Mouse (Mus musculus): ENCODE results near the gene Snx12. TPM values are rescaled to one million over a fixed set of nuclear protein-coding genes. Genes with fewer than 3 reads are reported as not detected.

The Snx12 gene
- 47.9 and 49.5 TPM in 2 replicates for polyA plus RNA-seq (2015; fragmentation: Nextera tagmentation; extraction: Ambion mirVana)

DNA sequence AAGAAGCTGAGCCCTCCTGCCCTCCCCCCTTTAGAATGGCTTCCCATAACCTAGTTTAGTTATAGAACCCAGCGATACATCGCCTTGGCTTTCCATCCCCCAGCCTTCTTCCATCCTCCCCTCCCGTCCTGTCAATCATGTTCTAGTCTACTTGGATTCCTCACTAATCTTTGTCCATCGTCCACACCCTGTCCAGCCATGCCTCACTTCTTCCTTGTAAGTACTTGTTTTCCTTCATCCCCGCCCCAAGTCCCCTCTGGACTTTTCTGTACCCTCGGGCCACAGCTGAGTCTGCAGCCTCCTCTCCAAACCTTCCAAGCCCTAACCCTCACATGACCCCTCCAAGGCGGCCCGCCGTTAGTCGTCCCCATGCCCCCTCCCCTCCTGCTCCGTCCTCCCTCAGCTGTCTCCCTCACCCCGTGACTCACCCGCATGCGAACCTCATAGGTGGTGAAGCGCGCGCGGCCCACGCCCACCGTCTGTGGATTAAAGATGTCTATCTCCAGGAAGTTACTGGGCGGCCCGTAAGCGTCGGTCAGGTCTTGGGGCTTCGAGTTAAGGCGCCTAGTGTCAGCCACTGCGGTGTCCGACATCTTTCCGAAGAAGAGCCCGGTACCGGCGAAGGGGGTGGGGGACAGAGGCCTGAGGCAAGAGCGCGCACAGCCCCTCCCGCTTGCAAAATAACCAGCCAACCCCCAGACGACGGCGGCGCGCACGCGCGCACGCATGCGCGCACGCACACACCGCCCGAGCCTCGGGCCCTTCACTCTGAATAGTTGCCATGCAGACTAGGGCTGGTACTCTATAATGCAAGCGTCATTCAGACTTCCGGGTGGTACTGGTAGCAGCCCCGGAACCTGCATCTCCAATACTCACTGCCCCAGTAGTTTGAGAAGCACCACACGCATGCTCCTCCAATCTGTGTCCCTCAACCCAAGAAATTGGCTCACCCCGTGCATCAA, at the start of gene Snx12:
Snx12 (minus strand) TSS at position 730 of the 962 bp plus-strand sequence.
- Histone ChIP-seq H3K36me3 (ENCODE audit: control insufficient read depth, insufficient read depth, low read length) (no peaks in the 10 kb centered on the region), H3K4me2 (ENCODE audit: low read length) (peak within 1 kb of the TSS; percentile 65), H3K9me3 (replicated peaks; ENCODE audit: control insufficient read depth, low read length, poor library complexity, severe bottlenecking) (no peaks in the 10 kb centered on the region), H3K27me3 (ENCODE audit: control insufficient read depth, insufficient read depth, low read depth, low read length) (no peaks in the 10 kb centered on the region), H3K4me3 (ENCODE audit: low read depth, low read length) (peak within 1 kb of the TSS; percentile 57), H3K4me1 (ENCODE audit: control insufficient read depth, insufficient read depth, low read length) (peaks cover 5% of the 10 kb centered on the region), H3K27ac (ENCODE audit: low read length) (peak within 1 kb of the TSS; percentile 83), H3K9ac (ENCODE audit: low read depth, low read length) (peak within 1 kb of the TSS; percentile 65)
- ATAC-seq = peak; percentile 98
- 16% methylated on average over 51 of the region's 55 CpGs for WGBS

DNA sequence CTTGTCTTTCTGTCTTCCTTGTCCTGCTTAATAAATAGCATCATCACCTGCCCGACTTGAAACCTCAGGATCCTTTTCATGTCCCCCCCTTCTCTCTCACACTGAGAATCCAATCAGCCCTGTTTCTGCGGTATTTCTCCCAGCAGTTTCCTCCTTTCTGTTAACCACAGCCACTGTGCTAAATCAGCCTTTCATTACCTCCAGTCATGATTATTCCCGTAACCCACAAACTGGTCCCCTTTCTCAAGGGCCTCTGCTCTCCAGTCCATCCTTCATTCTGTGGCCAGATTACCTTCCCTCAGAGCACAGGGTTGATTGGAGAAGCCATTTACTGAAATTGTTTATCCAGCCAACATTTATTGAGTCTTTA, 46.4 kb upstream of the Snx12 start, which contains the start of gene Gm20489:
Gm20489 (minus strand) TSS at position 269 of the 370 bp plus-strand sequence.
- Histone ChIP-seq H3K4me2 (ENCODE audit: low read length) (no peak within 1 kb of the TSS), H3K27ac (ENCODE audit: low read length) (no peak within 1 kb of the TSS), H3K4me3 (ENCODE audit: low read depth, low read length) (no peak within 1 kb of the TSS), H3K9me3 (replicated peaks; ENCODE audit: control insufficient read depth, low read length, poor library complexity, severe bottlenecking) (no peaks in the 10 kb centered on the region), H3K9ac (ENCODE audit: low read depth, low read length) (no peak within 1 kb of the TSS), H3K36me3 (ENCODE audit: control insufficient read depth, insufficient read depth, low read length) (no peaks in the 10 kb centered on the region), H3K4me1 (ENCODE audit: control insufficient read depth, insufficient read depth, low read length) (no peaks in the 10 kb centered on the region), H3K27me3 (ENCODE audit: control insufficient read depth, insufficient read depth, low read depth, low read length) (no peaks in the 10 kb centered on the region)
- 61% methylated on average over 3 of the region's 3 CpGs for WGBS
- no peak for ATAC-seq

DNA sequence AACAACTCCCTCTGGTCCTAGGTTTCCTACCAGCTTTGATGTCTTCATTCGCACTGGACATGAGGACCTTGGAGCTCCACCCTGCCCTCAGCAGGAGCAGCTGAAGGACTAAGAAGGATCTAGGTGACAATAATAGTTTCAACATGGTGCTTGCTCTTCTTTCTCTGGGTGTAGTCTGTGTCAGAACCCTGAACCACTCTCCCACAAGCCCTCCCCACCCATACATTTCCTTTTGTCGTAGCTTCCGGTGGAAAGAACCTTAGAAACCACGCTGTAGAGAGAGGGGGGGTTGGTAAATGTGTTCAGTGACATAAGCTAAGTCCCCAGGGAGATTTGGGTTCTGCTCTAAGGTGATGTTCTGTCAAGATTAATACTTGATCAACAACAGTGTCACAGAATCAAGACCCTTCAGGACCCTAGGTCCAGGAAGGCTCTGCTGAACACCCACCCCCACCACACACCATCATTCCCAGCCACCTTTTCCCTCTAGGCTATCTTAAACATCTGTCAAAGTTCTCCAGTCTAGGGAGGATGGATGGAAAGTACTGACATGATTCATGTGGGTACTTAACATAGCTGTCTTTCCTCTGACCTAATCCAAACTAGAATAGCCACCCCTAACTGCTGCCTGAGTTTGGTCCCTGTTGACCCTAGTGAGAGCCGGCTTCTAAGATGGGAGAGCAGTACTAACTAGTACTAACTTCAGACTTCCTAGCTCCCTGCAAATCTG, 45.8 kb upstream of the Snx12 start, which contains the start of gene Il2rg:
Il2rg (minus strand) TSS at position 231 of the 730 bp plus-strand sequence.
- Histone ChIP-seq H3K4me2 (ENCODE audit: low read length) (no peak within 1 kb of the TSS), H3K9ac (ENCODE audit: low read depth, low read length) (no peak within 1 kb of the TSS), H3K36me3 (ENCODE audit: control insufficient read depth, insufficient read depth, low read length) (no peaks in the 10 kb centered on the region)

DNA sequence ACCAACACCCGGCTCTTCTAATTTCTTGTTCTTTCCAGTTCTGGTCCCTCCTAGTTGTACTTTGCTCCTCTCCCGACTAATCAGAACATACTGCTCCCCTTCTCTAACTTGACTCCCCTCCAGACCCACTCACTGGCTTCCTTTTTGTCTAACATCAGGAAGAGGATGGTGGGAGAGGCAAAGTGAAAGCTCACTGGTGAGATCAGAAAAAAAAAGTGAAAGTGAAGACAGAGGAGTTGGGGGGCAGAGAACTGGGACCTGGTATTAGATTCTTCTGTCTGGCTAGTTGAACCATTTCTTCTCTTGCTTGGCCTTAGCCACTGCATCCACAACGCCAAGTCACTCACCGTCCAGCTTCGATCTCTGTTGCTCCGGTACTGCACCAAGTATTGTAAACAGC, 44.3 kb upstream of the Snx12 start:
- ATAC-seq = no peak
- 94% methylated on average over 6 of the region's 6 CpGs for WGBS
- no peak overlapping the region for H3K9ac ChIP-seq (ENCODE audit: low read depth, low read length)
- H3K9me3 ChIP-seq (replicated peaks; ENCODE audit: control insufficient read depth, low read length, poor library complexity, severe bottlenecking) = no peaks in the 10 kb centered on the region
- H3K4me2 ChIP-seq (ENCODE audit: low read length) = no peak overlapping the region
- no peak overlapping the region for H3K27ac ChIP-seq (ENCODE audit: low read length)
- H3K27me3 ChIP-seq (ENCODE audit: control insufficient read depth, insufficient read depth, low read depth, low read length) = no peaks in the 10 kb centered on the region
- no peaks in the 10 kb centered on the region for H3K36me3 ChIP-seq (ENCODE audit: control insufficient read depth, insufficient read depth, low read length)
- no peak overlapping the region for H3K4me3 ChIP-seq (ENCODE audit: low read depth, low read length)
- H3K4me1 ChIP-seq (ENCODE audit: control insufficient read depth, insufficient read depth, low read length) = no peaks in the 10 kb centered on the region

More for the DNA sequence above, 45.8 kb upstream of the Snx12 start, which contains the start of gene Il2rg:
- Histone ChIP-seq H3K27me3 (ENCODE audit: control insufficient read depth, insufficient read depth, low read depth, low read length) (no peaks in the 10 kb centered on the region), H3K4me3 (ENCODE audit: low read depth, low read length) (no peak within 1 kb of the TSS), H3K9me3 (replicated peaks; ENCODE audit: control insufficient read depth, low read length, poor library complexity, severe bottlenecking) (no peaks in the 10 kb centered on the region), H3K4me1 (ENCODE audit: control insufficient read depth, insufficient read depth, low read length) (no peaks in the 10 kb centered on the region), H3K27ac (ENCODE audit: low read length) (no peak within 1 kb of the TSS)
- 74% methylated on average over 5 of the region's 5 CpGs for WGBS
- no peak for ATAC-seq

DNA sequence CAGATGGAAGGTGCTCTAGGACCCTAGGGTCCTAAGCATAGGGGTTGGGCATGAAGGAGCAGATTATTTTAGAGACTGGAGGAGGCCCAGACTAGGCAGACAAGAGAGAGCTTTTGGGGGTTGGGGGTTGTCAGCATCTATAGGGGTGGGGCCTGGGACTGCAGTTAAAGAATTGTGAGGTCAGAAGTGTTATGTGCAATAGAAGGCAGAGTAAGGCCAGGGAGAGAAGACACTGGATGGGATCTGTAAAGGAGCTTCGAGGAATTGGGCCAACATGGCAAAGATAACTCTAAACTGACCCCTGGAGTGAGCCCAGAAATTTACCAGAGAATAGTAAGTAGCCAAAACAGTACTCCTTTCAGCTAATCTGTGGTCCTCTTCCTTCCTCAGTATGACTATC, 41.5 kb upstream of the Snx12 start, which contains the start of gene Gm614:
Gm614 (minus strand) TSS at position 101 of the 400 bp plus-strand sequence.
- WGBS = 64% methylated on average over 1 of the region's 1 CpGs
- Histone ChIP-seq H3K4me3 (ENCODE audit: low read depth, low read length) (no peak within 1 kb of the TSS), H3K27ac (ENCODE audit: low read length) (no peak within 1 kb of the TSS), H3K4me1 (ENCODE audit: control insufficient read depth, insufficient read depth, low read length) (no peaks in the 10 kb centered on the region; the same call in 1 of the 2 replicates), H3K9me3 (replicated peaks; ENCODE audit: control insufficient read depth, low read length, poor library complexity, severe bottlenecking) (no peaks in the 10 kb centered on the region), H3K27me3 (ENCODE audit: control insufficient read depth, insufficient read depth, low read depth, low read length) (no peaks in the 10 kb centered on the region), H3K9ac (ENCODE audit: low read depth, low read length) (no peak within 1 kb of the TSS), H3K36me3 (ENCODE audit: control insufficient read depth, insufficient read depth, low read length) (no peaks in the 10 kb centered on the region), H3K4me2 (ENCODE audit: low read length) (no peak within 1 kb of the TSS)
- ATAC-seq = no peak

DNA sequence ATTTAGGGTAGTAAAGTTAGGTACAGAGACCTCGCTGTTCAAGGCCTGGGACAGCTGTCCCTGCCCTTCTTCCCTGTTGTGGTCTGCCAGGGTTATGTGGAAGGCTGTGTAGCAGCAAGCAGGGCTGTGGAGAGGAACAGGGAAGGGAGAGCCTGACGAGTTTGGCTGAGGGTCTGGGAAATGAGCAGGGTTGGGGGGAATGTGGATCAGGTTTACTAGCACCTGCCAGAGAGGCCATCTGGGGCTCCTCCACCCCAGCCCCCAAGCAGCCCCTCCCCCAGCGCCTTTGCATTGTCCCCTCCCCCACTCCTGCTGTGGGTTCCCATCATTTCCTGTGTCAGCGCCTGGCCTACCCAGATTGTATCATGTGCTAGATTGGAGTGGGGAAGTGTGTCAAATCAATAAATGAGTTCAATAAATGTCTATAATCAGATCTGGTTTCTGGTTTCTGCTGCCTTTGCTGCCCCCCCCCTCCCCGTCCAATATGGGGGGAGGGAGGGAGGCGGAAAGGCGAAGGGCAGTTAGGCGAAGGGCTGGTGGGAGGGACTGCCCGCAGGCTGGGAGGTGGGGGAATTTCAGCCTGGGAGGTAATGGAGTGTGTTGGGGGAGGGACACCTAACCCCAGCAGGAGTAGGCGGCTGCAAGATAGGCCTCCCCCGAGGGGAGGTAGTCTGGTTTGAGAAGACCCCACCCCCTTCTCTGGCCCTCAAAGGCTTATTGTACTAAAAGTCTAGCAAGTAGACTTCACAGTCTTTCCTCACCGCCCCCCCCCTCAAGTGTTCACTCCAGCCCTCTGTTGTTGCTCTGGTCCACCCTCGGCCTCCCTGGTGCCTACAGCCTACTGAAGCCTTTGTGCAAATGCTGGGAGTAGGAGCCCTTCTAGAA, 38.3 kb upstream of the Snx12 start:
- Histone ChIP-seq H3K4me3 (ENCODE audit: low read depth, low read length) (no peak overlapping the region), H3K4me1 (ENCODE audit: control insufficient read depth, insufficient read depth, low read length) (no peaks in the 10 kb centered on the region; the same call in 1 of the 2 replicates), H3K36me3 (ENCODE audit: control insufficient read depth, insufficient read depth, low read length) (no peaks in the 10 kb centered on the region), H3K9me3 (replicated peaks; ENCODE audit: control insufficient read depth, low read length, poor library complexity, severe bottlenecking) (no peaks in the 10 kb centered on the region), H3K4me2 (ENCODE audit: low read length) (no peak overlapping the region), H3K27ac (ENCODE audit: low read length) (no peak overlapping the region), H3K9ac (ENCODE audit: low read depth, low read length) (no peak overlapping the region), H3K27me3 (ENCODE audit: control insufficient read depth, insufficient read depth, low read depth, low read length) (no peaks in the 10 kb centered on the region)
- WGBS = 23% methylated on average over 8 of the region's 13 CpGs
- peak; percentile 58; the same call in 1 of the 2 replicates for ATAC-seq

DNA sequence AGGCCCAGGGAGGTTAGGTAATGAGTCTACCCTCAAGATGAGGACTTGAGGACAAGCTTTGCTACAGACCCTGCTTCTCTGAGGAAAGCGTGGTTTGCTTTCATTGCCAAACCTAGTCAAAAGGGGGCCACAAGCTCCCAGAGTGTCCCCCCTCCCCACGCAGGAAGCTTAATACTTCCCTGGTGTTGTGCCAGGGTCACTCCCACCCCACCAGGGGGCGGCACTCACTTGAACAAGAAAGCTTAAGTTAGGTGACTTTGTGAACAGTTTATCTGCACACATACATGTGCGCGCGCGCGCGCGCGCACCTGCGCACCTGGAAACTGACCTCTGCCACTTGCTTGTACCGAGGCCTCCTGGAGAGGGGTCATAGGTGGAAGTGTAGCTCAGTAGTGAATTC, 34.2 kb upstream of the Snx12 start:
- Histone ChIP-seq H3K4me2 (ENCODE audit: low read length) (no peak overlapping the region), H3K27ac (ENCODE audit: low read length) (no peak overlapping the region), H3K9me3 (replicated peaks; ENCODE audit: control insufficient read depth, low read length, poor library complexity, severe bottlenecking) (no peaks in the 10 kb centered on the region), H3K4me1 (ENCODE audit: control insufficient read depth, insufficient read depth, low read length) (no peaks in the 10 kb centered on the region; the same call in 1 of the 2 replicates), H3K4me3 (ENCODE audit: low read depth, low read length) (no peak overlapping the region), H3K36me3 (ENCODE audit: control insufficient read depth, insufficient read depth, low read length) (no peaks in the 10 kb centered on the region), H3K27me3 (ENCODE audit: control insufficient read depth, insufficient read depth, low read depth, low read length) (no peaks in the 10 kb centered on the region), H3K9ac (ENCODE audit: low read depth, low read length) (no peak overlapping the region)
- no peak for ATAC-seq
- WGBS = 85% methylated on average over 13 of the region's 13 CpGs

DNA sequence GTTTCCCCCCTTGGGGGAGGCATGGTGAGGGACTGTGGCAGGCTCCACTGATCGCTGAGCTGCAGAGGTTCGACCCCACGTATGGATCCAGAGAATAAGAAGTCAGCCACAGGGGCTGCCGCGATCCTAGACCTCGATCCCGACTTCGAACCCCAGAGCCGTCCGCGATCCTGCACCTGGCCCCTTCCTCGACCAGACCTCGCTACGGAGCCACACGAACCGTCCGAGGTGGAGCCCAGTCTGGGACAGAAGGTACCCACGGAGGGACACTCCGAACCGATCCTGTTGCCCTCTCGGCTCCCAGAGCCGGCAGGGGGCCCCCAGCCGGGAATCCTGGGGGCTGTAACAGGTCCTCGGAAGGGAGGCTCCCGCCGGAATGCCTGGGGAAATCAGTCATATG, 32.4 kb upstream of the Snx12 start:
- Histone ChIP-seq H3K9me3 (replicated peaks; ENCODE audit: control insufficient read depth, low read length, poor library complexity, severe bottlenecking) (no peaks in the 10 kb centered on the region), H3K27ac (ENCODE audit: low read length) (no peak overlapping the region), H3K27me3 (ENCODE audit: control insufficient read depth, insufficient read depth, low read depth, low read length) (no peaks in the 10 kb centered on the region), H3K36me3 (ENCODE audit: control insufficient read depth, insufficient read depth, low read length) (no peaks in the 10 kb centered on the region), H3K4me2 (ENCODE audit: low read length) (peak overlapping the region; percentile 81), H3K4me1 (ENCODE audit: control insufficient read depth, insufficient read depth, low read length) (no peaks in the 10 kb centered on the region), H3K9ac (ENCODE audit: low read depth, low read length) (peak overlapping the region; percentile 63), H3K4me3 (ENCODE audit: low read depth, low read length) (peak overlapping the region; percentile 51)
- peak; percentile 54 for ATAC-seq
- 20% methylated on average over 16 of the region's 26 CpGs for WGBS
